Comparison of ENCODE assay signal across 8 mouse cellular contexts in genomic region chr9:40330609-40331382, GRCm38 (mm10).
DNase-seq lines count a peak whose midpoint lies in the region; ATAC-seq and TF ChIP-seq lines count a peak whose summit lies in the region.

No protein-coding gene starts in this region.

- peaks cover 34% of the 10 kb centered on the region for H3K36me3 ChIP-seq in E14TG2a.4 (ENCODE audit: insufficient read depth, low read length)
- peaks cover 5% of the 10 kb centered on the region; the same call in 1 of the 2 replicates for H3K36me3 ChIP-seq in forebrain, embryonic 14.5 days (ENCODE audit: control insufficient read depth, insufficient read depth, low read length)
- H3K36me3 ChIP-seq in liver, postnatal 0 days (replicated peaks; ENCODE audit: insufficient read depth, low read length), result no peaks in the 10 kb centered on the region
- H3K36me3 ChIP-seq in neural tube, embryonic 14.5 days (ENCODE audit: control insufficient read depth, insufficient read depth, low read length), result peaks cover 16% of the 10 kb centered on the region; the same call in 1 of the 2 replicates
- peaks cover 2% of the 10 kb centered on the region for H3K36me3 ChIP-seq in testis, adult 2 months (ENCODE audit: control insufficient read depth, insufficient read depth, low read length)

- H3K4me1 ChIP-seq in E14TG2a.4 (replicated peaks; ENCODE audit: low read depth, low read length), result peaks cover 60% of the 10 kb centered on the region
- no peaks in the 10 kb centered on the region for H3K4me1 ChIP-seq in forebrain, embryonic 14.5 days (ENCODE audit: control insufficient read depth, insufficient read depth, low read length)
- H3K4me1 ChIP-seq in liver, postnatal 0 days (ENCODE audit: insufficient read depth), result no peaks in the 10 kb centered on the region
- H3K4me1 ChIP-seq in neural tube, embryonic 14.5 days (ENCODE audit: control insufficient read depth, insufficient read depth, low read length), result no peaks in the 10 kb centered on the region
- H3K4me1 ChIP-seq in testis, adult 2 months (ENCODE audit: control insufficient read depth, insufficient read depth, low read length), result peaks cover 3% of the 10 kb centered on the region; the same call in 1 of the 2 replicates

- peak overlapping the region; percentile 80; the same call in 1 of the 2 replicates for H3K4me3 ChIP-seq in E14TG2a.4 (replicated peaks; ENCODE audit: low read length)
- no peak overlapping the region for H3K4me3 ChIP-seq in forebrain, embryonic 14.5 days (ENCODE audit: low read depth, low read length)
- H3K4me3 ChIP-seq in liver, postnatal 0 days (ENCODE audit: low read depth, low read length), result no peak overlapping the region
- no peak overlapping the region for H3K4me3 ChIP-seq in neural tube, embryonic 14.5 days (ENCODE audit: low read depth, low read length)
- H3K4me3 ChIP-seq in testis, adult 2 months (ENCODE audit: control insufficient read depth, low read depth, low read length), result no peak overlapping the region

- H3K4me2 ChIP-seq in forebrain, embryonic 14.5 days (ENCODE audit: low read length), result no peak overlapping the region
- H3K4me2 ChIP-seq in liver, postnatal 0 days (ENCODE audit: low read depth, low read length), result no peak overlapping the region
- no peak overlapping the region for H3K4me2 ChIP-seq in neural tube, embryonic 14.5 days (ENCODE audit: low read depth, low read length)

- H3K27ac ChIP-seq in forebrain, embryonic 14.5 days (ENCODE audit: low read depth, low read length), result no peak overlapping the region
- no peak overlapping the region for H3K27ac ChIP-seq in liver, postnatal 0 days (ENCODE audit: low read depth)
- no peak overlapping the region for H3K27ac ChIP-seq in neural tube, embryonic 14.5 days (ENCODE audit: low read depth, low read length)
- no peak overlapping the region for H3K27ac ChIP-seq in testis, adult 2 months (ENCODE audit: control insufficient read depth, insufficient read depth, low read depth, low read length)

- peaks cover 5% of the 10 kb centered on the region; the same call in 1 of the 2 replicates for H3K9me3 ChIP-seq in E14TG2a.4 (ENCODE audit: low read length)
- no peaks in the 10 kb centered on the region for H3K9me3 ChIP-seq in forebrain, embryonic 14.5 days (replicated peaks; ENCODE audit: control insufficient read depth, low read length)
- no peaks in the 10 kb centered on the region for H3K9me3 ChIP-seq in liver, postnatal 0 days (ENCODE audit: low read length)
- H3K9me3 ChIP-seq in neural tube, embryonic 14.5 days (ENCODE audit: control insufficient read depth, low read length), result no peaks in the 10 kb centered on the region

- no peak for TF ChIP-seq EP300 in liver, postnatal 0 days (IDR thresholded peaks at IDR 0.05; ENCODE audit: low read depth)

- peak; percentile 94 for DNase-seq in cerebellum, adult 11 months
- DNase-seq in forebrain, embryonic 14.5 days (ENCODE audit: low spot score), result peak; percentile 91
- DNase-seq in heart, postnatal 10 days, result peak; percentile 94 to 96
- DNase-seq in kidney, postnatal 4 days, result peak; percentile 93 to 94
- peak; percentile 88 for DNase-seq in liver, postnatal 0 days

- ATAC-seq in forebrain, embryonic 14.5 days, result peak; percentile 86
- ATAC-seq in liver, postnatal 0 days, result peak; percentile 90
- ATAC-seq in neural tube, embryonic 14.5 days (ENCODE audit: low read depth), result peak; percentile 88

- no peak; the same call in 1 of the 2 replicates for TF ChIP-seq POLR2A in testis, adult 2 months (IDR thresholded peaks at IDR 0.05; ENCODE audit: control insufficient read depth, low read depth, low read length)

- no peak overlapping the region for H3K9ac ChIP-seq in forebrain, embryonic 14.5 days (ENCODE audit: low read length)
- no peak overlapping the region for H3K9ac ChIP-seq in liver, postnatal 0 days (replicated peaks)
- H3K9ac ChIP-seq in neural tube, embryonic 14.5 days (replicated peaks; ENCODE audit: low read depth, low read length), result no peak overlapping the region

- intact Hi-C loops in heart, postnatal 10 days (cut with DNase I), result loop anchor here (1.0 to 5.0 kb wide), 3 partner anchors 102 to 147 kb away; no protein-coding TSS in a partner anchor

- no peaks in the 10 kb centered on the region for H3K27me3 ChIP-seq in E14TG2a.4 (ENCODE audit: insufficient read depth, low read length)
- no peaks in the 10 kb centered on the region for H3K27me3 ChIP-seq in forebrain, embryonic 14.5 days (replicated peaks; ENCODE audit: control insufficient read depth, insufficient read depth, low read length)
- H3K27me3 ChIP-seq in liver, postnatal 0 days (ENCODE audit: insufficient read depth, low read length), result no peaks in the 10 kb centered on the region
- H3K27me3 ChIP-seq in neural tube, embryonic 14.5 days (ENCODE audit: control insufficient read depth, insufficient read depth, low read length), result no peaks in the 10 kb centered on the region
- no peaks in the 10 kb centered on the region for H3K27me3 ChIP-seq in testis, adult 2 months (ENCODE audit: control insufficient read depth, insufficient read depth, low read length)

- TF ChIP-seq CTCF in E14TG2a.4 (conservative IDR thresholded peaks at IDR 0.05; ENCODE audit: low read length), result peak; percentile 96
- TF ChIP-seq CTCF in liver, postnatal 0 days (IDR thresholded peaks at IDR 0.05; ENCODE audit: low read depth), result peak; percentile 98
- peak; percentile 95 for TF ChIP-seq CTCF in testis, adult 2 months (IDR thresholded peaks at IDR 0.05; ENCODE audit: control insufficient read depth, insufficient read depth, insufficient replicate concordance, low read depth, low read length)

- 57% methylated on average over 19 of the region's 19 CpGs for WGBS in forebrain, embryonic 14.5 days
- WGBS in liver, postnatal 0 days (ENCODE audit: insufficient replicate concordance), result 53% methylated on average over 19 of the region's 19 CpGs
- 56% methylated on average over 19 of the region's 19 CpGs for WGBS in neural tube, embryonic 14.5 days
